8 mouse cellular contexts compared by ENCODE assay signal in the genomic region with DNA sequence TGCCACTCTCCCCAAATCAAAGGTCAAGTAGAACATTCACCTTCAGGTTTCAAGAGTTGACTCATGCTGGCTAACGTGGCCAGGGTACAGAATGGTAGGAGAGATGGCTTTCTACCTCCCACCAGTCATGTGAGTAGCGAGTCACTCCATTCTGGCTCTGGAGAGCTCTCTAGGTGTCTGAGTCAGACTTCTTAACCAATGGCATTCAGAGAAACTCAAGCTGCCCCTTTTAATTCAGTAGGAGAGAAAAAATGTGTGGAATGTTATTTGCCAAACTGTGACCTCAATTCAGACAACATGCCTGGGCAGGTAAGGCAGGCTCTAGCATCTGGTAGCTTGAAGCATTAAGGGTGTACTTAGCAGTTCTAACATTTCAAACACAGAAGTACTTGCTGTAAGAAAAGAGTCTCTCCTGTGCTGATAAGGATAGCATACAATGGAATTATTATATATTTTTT.
DNase-seq lines count a peak whose midpoint lies in the region; ATAC-seq lines count a peak whose summit lies in the region.

No protein-coding gene starts in this region.

- no peaks in the 10 kb centered on the region for H3K9me3 ChIP-seq in hindbrain, embryonic 16.5 days (ENCODE audit: control insufficient read depth, low read length)

- no peak overlapping the region for H3K4me3 ChIP-seq in hindbrain, embryonic 16.5 days (ENCODE audit: low read length)

- no peak overlapping the region for H3K27ac ChIP-seq in hindbrain, embryonic 16.5 days (ENCODE audit: low read depth, low read length)

- peak; percentile 7 for DNase-seq in urinary bladder, postnatal 25 days (ENCODE audit: low spot score)
- DNase-seq in urinary bladder, adult 2 months (ENCODE audit: low spot score): no peak
- peak; percentile 48 for DNase-seq in forelimb bud, embryonic 11.5 days (ENCODE audit: low read depth, low spot score)
- DNase-seq in lung, adult 18-20 months: peak; percentile 84 to 91
- no peak for DNase-seq in testis, postnatal 10 days (ENCODE audit: low spot score)
- DNase-seq in heart, adult 18-20 months: no peak
- DNase-seq in heart, postnatal 10 days: no peak

- WGBS in hindbrain, embryonic 16.5 days: 54% methylated on average over 2 of the region's 2 CpGs

- intact Hi-C loops in heart, postnatal 10 days (cut with DNase I): loop anchor here (10.0 kb wide), 1 partner anchor 1664 kb away; no protein-coding TSS in a partner anchor

- no peak overlapping the region for H3K4me2 ChIP-seq in hindbrain, embryonic 16.5 days (ENCODE audit: low read length)

- no peaks in the 10 kb centered on the region for H3K4me1 ChIP-seq in hindbrain, embryonic 16.5 days (ENCODE audit: control insufficient read depth, insufficient read depth, low read depth, low read length)

- no peaks in the 10 kb centered on the region for H3K27me3 ChIP-seq in hindbrain, embryonic 16.5 days (replicated peaks; ENCODE audit: control insufficient read depth, insufficient read depth, low read length)

- no peaks in the 10 kb centered on the region for H3K36me3 ChIP-seq in hindbrain, embryonic 16.5 days (ENCODE audit: control insufficient read depth, insufficient read depth, low read length)

- no peak overlapping the region for H3K9ac ChIP-seq in hindbrain, embryonic 16.5 days (ENCODE audit: low read depth, low read length)

- no peak for ATAC-seq in hindbrain, embryonic 16.5 days

Comparison
In these comparisons a context has a peak if more than half of its experiments do, and no peak if none do; other contexts are left out.
1. DNase-seq: peak in urinary bladder, postnatal 25 days (single experiment), forelimb bud, embryonic 11.5 days (single experiment) and lung, adult 18-20 months (2 of 2); none in urinary bladder, adult 2 months (single experiment), testis, postnatal 10 days (single experiment), heart, adult 18-20 months (0 of 2) and heart, postnatal 10 days (0 of 2).